Mouse (Mus musculus) G1E (cell line): ENCODE results near the gene Capn10.

Experiments
- CTCF ChIP-seq: IDR thresholded peaks from 2 replicates; pipeline ENCODE4 v1.5.1; 2012; ENCODE audit warnings: low read depth, low read length, inconsistent platforms, mixed read lengths
- GATA1 ChIP-seq: IDR thresholded peaks from 2 replicates; pipeline ENCODE4 v1.6.1; 2012; ENCODE audit warnings: borderline replicate concordance, low read length, inconsistent platforms, mixed read lengths
- GATA2 ChIP-seq: IDR thresholded peaks from 2 replicates; pipeline ENCODE4 v1.6.1; 2012; ENCODE audit warnings: low read depth, low read length, inconsistent platforms, borderline replicate concordance

DNA sequence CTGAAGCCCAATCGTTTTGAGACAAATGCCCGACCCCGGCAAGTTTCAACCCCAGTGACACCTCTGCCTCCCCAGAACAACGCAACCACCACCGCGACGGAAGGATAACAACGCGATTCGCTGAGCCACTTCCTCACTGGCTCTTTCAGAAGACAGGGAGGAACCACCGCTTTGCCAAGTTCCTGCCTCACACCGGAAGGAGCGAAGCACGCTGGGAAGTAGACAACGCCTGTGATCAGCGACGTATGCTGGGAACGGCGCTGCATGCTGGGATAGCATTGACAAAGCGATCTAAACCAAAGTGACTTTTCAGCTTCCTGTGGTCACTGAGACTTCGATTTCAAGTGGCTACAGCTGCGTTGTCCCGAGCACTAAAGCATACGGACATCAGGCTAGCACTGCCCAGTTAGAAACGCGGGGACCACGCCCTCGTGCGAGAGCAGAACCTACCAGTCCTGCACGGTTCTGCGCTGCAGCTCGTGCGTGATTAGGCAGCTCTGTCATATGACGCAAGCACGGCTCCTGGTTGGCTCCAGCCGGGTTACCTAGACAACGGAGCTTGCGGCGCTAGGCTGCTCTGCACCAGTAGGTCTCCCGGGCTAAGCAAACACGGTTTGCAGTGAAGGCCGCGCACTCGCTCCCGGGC is at the start of gene Capn10:
- no peak for TF ChIP-seq CTCF
- TF ChIP-seq GATA1, result no peak
- no peak for TF ChIP-seq GATA2
